Mouse (Mus musculus) large intestine, adult 2 months (tissue): ENCODE data around the gene Kcmf1. TPM values are rescaled to one million over a fixed set of nuclear protein-coding genes. Genes with fewer than 3 reads are reported as not detected.
"Not testable (repeated sequence)": the region's sequence is repeated elsewhere in the genome, so short reads cannot be mapped to it uniquely, and the experiment has no call there.

Experiments
- DNase-seq: peaks from one replicate; pipeline ENCODE4 v3.0.0-alpha.2; 2012; ENCODE audit warnings: low read depth, low spot score
- WGBS: fragments of 180-500 bp; shearing (Covaris S2); methylation state at CpG from one replicate; pipeline ENCODE4 v1.1.7; 2018; 5-methylcytosine and 5-hydroxymethylcytosine counted together
- polyA plus RNA-seq: library from polyadenylated mRNA; depleted of rRNA; stranded (reverse); fragments of >200 nt; gene quantifications from 2 replicates; pipeline ENCODE4 v1.2.3, GENCODE M21; 2012

Kcmf1 gene
- polyA plus RNA-seq, 1 experiment, result 65.1 TPM

DNA sequence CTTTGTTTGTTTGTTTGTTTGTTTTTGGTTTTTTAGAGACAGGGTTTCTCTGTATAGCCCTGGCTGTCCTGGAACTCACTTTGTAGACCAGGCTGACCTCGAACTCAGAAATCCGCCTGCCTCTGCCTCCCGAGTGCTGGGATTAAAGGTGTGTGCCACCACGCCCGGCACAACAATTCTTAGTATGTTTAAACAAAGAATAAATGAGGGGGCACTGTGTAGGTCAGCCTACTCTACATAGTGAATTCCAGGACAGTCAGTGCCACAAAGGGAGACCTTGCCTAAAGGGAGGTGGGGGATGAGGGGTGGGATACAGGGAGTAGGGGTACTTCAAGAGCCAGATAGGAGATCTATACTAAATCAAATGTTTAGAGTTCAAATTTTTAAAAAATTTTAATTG is 37.1 kb downstream of the Kcmf1 start:
- WGBS, result 82% methylated on average over 5 of the region's 5 CpGs

DNA sequence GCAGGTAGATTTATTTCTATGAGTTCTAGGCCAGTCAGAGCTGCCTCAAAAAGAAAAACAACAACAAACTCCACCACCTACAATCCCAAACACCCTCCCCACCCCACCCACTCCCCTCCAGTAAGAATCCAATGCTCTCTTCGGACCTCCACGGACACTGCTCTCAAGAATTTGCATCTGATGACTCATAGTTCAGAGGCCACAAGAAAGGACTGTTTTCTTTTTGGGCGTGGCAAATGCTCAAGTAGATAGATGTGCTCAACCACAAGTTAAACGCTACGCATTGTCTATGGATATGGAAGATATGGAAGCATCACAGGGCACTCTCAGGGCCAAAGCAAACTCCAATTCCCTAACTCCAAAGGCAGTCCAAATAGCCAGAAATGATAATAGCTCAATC is 45.5 kb downstream of the Kcmf1 start:
- 40% methylated on average over 5 of the region's 5 CpGs for WGBS
- DNase-seq, result peak; percentile 38

More for the DNA sequence above, 37.1 kb downstream of the Kcmf1 start:
- not testable (repeated sequence) for DNase-seq

DNA sequence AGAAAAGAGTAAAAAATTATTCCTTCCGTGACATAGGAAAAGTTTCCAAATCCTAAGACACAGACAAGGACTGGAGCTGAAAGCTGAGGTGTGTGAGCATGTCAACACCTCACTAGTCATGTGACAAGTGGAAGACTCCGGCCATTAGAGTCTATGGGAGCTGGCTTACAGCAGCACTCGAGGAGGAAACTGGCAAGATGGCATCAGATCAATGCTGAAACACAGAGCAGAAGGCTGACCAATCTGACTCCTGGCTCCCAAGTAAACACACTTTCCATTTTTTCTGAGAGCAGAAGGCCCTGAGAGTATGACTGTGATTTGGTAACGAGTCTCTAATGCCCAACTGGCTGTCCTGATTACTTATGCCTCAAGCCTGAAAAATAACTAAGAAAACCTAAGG is 47.6 kb downstream of the Kcmf1 start:
- WGBS, result 63% methylated on average over 4 of the region's 4 CpGs

DNA sequence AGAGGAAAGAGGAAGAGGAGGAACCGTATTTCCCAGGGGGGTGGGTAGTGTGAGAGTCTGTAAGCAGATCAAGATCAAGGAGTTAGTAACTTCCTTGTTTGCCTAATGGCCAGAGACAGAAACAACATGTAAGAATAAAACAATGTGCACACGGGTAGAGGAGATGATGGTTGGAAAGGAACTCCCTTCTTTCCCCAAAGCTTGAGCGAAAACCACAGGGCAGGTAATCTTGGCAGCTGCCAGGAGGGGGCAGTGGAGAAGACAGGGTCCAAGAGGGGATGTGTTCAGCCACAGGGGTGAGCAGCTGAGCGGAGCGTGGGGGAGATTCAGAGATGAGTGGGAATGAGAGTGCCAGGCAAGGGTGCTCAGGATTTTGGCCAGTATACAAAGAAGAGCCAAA is 48.1 kb downstream of the Kcmf1 start:
- no peak for DNase-seq
- WGBS, result 74% methylated on average over 5 of the region's 5 CpGs

More for the DNA sequence above, 47.6 kb downstream of the Kcmf1 start:
- DNase-seq, result no peak

DNA sequence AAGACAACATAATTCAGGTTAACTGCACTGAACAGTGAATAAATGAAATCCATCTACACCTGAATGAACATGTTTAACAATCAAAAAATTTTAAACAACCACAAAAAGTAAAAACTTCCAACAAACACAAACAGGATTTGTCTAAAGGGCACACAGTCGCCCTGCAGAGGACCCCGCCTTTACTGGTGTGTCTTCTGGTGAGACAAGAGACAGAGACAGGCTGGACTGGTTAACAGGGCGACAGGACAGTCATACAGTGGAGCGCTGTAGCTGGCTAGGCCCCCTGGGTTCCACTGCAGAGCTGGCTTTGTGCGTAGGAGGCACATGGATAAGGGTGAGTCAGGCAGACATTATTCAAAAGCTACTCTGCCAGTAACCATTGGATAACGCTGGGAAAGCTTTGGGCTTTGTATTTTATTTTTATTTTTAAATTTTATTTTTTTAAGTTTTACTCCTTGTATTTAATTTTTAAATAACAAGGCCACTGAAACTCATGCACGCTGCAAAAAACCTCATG is 57.7 kb downstream of the Kcmf1 start:
- 86% methylated on average over 7 of the region's 7 CpGs for WGBS
- no peak for DNase-seq

DNA sequence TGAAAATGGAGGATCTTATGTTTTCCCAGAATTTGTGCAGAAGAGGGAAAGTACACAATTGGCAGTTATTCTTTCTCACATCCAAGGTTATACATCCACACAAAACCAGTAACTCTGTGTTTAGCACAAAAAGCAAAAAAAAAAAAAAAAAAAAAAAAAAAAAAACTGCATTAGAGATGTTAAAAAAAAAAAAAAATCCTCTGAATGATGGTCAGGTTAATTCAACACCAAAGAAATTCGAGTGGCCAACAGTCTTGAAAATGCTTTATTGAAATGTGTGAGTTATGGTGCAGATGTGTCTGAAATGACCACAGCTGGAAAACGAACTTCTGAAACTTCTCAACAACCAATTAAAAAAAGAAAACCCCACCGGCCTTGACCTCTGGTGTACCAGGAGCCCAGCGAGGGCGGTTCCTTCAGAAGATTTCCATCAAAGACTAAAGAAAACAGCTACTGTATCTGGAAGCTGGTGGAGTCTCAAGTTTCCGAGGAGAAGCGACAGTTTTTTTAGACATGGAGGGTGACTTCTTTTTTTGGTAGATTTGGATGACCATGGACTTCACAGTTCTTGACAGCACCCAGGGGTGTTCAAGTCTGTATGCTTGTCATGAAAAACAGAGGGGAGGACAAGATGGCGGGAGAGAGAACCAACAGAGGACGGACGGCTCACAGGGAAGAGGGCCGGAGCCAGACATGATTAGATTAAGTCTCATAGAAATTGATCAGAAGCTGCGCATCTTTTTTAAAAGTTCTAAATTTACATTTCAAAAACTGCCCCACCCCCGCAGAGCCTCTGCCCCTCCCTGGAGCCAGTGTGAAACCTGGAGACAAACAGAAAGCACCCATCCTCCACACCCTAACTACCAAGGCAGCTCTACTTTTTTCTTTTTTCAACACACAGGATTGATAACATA is 58.7 kb downstream of the Kcmf1 start:
- no peak for DNase-seq
- 87% methylated on average over 13 of the region's 13 CpGs for WGBS

DNA sequence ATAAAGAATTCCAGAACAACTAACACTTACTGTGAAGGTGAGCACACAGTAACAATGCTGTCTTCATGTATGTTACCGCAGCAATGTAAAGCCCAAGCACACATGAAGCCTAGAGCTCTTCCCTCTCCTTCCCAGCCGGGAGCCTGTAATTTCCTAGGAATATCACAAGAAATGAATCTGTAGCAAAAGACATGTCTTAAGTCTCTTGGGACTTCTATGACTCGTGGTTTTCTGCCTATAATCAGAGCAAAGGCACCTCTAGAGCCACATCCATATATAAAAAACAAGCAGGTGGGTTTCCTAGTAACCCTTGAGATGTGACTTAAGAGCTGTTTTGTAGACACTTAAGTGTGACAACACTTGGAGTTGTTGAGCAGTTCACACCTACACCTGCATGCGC is 62.0 kb downstream of the Kcmf1 start:
- WGBS, result 90% methylated on average over 4 of the region's 4 CpGs
- DNase-seq, result no peak

DNA sequence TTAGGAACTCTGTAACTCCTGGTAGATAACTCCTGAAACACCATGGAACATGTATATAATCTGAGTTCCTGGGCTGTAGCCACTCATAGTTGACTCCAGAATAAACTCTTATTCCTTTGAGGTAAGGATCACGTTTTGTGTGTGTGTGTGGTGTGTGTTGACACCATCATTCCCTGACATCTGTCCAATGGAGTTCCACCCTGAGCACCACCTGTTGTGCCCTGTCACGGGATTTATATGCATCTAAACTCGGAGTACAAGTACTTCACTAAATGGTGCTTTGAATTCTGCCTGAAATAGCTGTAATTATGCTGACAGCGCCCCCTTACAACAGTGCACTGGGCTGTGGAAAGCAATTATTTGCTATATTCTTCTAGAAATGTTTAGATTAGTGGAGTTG is 65.3 kb downstream of the Kcmf1 start:
- DNase-seq, result no peak
- 46% methylated on average over 4 of the region's 4 CpGs for WGBS

DNA sequence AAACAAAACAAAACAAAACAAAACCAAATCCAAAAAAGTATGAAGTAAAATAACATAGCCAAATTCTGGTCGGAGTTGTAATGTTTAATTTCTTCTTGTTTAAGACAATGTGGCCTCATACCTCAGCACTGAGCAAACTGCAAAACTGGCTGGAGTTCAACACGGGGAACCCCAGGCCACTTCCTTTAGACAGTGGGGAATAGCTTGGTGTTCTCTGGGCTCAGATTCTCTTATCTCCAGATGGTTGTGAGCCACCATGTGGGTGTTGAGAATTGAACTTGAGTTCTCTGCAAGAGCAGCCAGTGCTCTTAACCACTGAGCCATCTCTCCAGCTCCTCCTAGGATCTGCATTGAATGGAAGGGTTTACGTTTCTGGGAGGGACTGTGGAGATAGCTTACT is 67.9 kb downstream of the Kcmf1 start:
- WGBS, result 38% methylated on average over 3 of the region's 3 CpGs
- no peak for DNase-seq

DNA sequence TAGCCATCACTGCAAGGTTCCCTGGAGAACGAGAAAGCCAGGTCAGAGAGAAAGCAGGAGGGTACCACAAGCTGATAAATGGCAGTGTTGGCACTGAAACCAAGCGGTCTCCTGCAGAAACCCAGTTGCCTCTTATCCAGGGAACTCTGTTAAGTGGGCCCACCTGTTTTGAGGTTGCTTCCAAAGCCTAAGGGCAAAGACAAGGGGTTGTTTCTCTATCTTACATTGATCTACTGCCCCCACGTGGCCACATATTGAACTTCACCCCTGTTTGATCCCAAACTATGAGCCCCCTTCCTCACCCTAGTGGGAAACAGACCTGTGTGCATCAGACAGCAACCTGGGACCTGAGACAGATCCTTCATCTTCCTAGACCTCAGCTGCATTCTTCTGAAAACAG is 68.5 kb downstream of the Kcmf1 start:
- WGBS, result 26% methylated on average over 3 of the region's 3 CpGs

DNA sequence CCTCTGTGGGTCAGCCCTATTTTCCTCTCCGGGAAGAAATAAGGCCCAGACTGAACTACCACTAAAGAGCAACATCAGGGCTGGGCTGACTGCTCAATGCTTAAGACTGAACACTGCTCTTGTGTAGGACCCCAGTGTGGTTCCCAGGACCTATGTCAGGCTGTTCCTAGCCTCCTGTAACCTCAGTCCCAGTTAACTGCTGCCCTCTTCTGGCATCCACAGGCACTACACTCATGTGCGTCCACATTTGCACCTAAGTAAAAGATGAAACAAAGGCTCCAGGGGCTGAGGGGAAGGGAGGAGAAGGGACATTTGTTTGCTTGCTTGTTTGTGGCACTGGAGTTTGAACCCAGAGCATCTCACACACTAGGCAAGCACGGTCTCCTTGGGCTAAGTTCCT is 70.9 kb downstream of the Kcmf1 start:
- DNase-seq, result no peak
- 92% methylated on average over 3 of the region's 3 CpGs for WGBS

More for the DNA sequence above, 68.5 kb downstream of the Kcmf1 start:
- DNase-seq, result peak; percentile 18

DNA sequence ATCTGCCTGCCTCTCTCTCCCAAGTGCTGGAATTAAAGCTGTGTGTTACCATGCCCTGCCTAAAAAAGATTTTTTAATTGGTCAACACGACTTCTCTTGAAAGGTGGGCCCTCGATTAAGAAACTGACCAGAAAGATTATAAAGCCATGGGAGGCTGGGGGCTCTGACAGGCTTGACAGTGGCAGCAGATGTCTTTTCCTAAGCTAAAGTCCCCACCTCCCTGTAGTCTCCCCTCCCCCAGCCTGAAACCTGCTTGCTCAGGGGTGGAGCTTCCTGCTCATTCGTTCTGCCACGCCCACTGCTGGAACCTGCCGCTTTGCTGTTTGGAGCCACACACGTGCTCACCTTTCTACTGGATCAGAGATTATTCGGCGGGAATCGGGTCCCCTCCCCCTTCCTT is 71.7 kb downstream of the Kcmf1 start:
- WGBS, result 10% methylated on average over 9 of the region's 9 CpGs
- not testable (repeated sequence) for DNase-seq

DNA sequence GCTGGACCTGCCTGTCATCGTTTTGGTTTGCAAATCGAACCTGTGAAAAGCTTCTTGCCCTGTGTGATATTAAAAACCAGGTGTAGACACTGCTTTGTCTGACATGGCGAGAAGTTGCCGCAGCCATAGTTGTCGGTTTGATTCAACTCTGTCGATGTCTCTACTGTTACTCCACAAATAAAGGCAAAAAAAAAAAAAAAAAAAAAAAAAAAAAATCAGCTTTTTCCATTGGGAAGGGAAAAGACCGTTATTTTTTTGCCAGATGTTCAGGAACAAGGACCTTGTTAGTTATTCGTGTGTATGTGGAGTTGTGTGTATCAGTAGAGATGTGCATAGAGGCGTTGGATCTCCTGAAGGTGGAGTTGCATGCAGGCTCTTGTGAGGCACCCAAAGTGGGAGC is 74.0 kb downstream of the Kcmf1 start:
- WGBS, result 68% methylated on average over 9 of the region's 9 CpGs

DNA sequence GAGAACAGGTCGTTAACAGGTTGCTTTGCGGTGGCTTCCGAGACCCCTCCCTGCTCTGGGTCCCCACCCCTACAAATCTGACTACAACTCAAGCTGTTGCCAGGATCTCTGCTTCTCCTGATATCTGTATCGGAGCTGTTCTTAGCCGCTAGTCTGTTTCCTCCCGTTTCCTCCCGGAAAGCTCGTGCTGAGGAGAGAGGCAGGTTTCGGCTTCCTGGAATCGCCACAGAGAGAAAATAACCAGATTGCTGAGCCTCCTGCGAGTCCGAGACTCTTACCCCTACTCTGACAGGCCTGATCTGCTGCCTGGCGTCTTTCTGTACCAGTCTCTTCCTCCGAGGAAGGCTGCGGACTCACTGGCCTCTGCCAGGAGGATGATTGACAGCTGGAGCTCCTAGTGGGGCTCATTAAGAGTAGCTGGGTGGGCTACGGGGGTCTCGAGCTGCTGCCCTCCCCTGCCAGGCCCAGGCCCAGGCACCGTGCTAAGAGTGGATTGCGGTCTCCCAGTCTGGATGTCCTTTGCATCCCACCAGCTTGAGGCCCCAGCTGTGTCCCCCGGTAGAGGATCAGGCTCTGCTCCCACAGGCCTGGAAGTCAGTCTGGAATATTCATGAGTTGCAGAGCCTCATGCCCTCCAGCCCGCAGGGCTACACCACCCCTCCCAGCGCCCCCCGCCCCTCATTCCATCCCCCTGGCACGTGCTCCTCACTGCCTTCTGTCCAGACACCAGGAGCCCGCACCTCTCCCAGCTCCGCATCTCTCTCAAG is 74.6 kb downstream of the Kcmf1 start:
- WGBS, result 27% methylated on average over 26 of the region's 26 CpGs

More for the DNA sequence above, 74.0 kb downstream of the Kcmf1 start:
- no peak for DNase-seq

DNA sequence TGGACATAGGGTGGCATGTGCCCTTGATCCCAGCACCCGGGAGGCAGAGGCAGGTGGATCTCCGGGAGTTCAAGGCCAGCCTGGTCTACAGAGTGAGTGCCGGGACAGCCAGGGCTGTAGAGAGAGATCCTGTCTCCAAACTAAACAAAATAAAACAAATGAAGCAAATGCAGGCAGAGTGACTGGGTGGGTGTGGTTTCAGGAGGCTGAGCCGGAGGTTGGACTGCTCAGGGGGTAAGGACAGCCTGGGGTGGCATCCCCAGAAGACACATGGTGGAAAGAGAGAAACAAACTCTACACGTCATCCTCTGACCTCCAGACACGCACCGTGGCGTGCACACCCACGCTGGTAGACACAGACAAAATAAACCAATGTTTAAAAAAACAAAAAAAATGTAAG is 86.3 kb downstream of the Kcmf1 start:
- DNase-seq, result no peak
- WGBS, result 55% methylated on average over 9 of the region's 9 CpGs

More for the DNA sequence above, 74.6 kb downstream of the Kcmf1 start:
- no peak for DNase-seq

DNA sequence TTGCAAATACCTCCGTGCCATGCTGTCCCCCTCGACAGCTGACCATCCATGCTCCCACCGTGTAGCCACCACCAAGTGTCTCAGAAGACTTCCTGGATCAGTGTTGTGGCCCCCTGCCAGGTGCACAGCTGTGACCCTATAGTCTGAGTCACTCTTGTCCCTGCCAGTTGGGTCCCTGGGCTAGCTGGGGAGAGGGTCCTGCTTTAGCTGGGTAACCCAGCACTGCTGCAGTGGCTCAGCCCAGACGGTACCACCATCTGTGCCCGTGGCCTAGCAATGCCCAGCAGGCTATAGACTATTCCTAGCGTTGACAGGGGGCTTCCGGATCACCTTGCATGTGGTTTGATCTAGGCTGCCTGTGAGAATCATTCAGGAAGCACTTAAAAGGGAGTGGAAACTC is 89.5 kb downstream of the Kcmf1 start:
- no peak for DNase-seq
- WGBS, result 70% methylated on average over 7 of the region's 7 CpGs

DNA sequence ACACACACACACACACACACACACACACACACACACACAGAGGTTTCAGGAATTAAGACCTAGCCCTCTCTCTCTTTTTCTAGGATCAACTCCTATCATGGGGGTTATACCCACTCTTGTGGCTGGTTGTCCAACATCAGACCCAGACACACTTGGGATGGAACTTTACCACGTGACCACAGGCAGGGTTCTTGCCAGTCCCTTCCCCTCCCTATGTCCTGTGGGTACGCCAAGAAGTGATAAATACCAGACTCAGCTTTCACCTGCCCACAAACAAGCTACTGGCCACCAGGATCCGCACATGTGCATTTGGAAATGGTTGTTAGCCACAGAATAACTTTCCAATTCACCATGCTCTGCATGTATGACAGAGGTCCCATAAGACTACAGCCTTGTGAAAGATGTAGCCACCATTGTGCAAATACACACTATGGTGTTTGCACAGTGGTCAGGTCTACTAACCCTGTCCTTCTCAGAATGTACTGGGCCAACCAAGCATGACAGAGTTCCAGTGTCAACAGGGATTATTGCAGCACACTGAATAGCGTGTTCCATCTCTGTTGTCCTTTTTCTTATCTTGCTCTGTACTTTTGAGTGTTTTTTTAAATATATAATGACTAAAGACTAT is 90.1 kb downstream of the Kcmf1 start:
- no peak for DNase-seq
- WGBS, result 59% methylated on average over 4 of the region's 4 CpGs

DNA sequence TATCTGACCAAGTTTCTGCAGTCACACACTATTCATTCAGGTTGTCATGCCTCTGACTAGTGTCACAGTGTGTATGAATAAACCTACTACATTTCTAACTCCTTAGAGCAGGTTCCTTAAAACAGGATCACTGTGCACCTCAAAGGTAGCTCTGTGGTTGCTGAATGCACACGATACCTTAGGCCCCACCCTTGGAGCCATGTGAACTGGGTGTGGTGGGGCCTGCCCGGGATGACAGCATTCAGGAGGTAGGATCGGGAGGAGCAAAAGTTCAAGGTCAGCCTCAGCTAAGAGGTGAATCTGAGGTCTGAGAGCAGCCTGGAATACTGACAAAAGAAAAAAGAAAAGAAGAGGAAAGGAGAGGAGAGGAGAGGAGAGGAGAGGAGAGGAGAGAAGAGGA is 91.4 kb downstream of the Kcmf1 start:
- no peak for DNase-seq
- 28% methylated on average over 3 of the region's 3 CpGs for WGBS

DNA sequence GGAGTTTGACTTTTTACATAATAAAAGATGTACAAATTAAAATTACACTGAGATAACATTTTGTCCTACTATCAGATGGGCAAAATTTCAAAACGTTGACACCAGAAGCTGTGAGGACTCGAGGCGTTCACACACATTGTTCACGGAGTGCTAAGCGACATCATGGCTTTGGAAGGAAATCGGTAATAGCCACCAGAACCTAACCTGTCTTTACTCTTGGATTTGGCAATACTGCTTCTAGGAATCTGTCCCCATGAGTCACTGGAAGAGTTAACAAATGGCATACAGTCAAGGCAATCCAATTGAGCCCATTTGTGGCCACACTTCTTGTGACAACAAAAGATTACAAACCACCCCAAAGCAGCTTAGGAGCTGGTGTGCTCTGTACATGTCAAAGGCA is 96.1 kb downstream of the Kcmf1 start:
- no peak for DNase-seq
- 72% methylated on average over 6 of the region's 6 CpGs for WGBS

DNA sequence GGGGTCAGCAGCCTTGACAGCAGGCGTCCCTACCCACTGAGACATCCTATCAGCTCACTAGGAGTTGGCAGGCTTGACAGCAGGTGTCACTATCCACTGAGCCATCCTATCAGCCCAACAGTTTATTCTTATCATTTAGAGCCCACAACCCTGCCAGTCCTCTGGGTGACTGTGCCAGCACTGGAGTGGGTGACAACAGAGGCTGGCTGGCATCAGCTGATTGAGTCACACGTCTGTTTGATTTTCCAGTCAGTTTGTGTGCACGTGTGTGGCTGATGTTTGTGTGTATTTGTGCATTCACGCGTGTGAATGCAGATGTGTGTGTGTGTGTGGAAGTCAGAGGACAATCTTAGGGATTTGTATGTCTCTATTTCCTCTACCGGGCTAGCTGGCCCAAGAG is 97.7 kb downstream of the Kcmf1 start:
- no peak for DNase-seq
- 83% methylated on average over 6 of the region's 6 CpGs for WGBS
